Mouse (Mus musculus) heart, embryonic 11.5 days (tissue): ENCODE measurements around the gene Pygm. TPM values are rescaled to one million over a fixed set of nuclear protein-coding genes. Genes with fewer than 3 reads are reported as not detected.

Experiments
- ATAC-seq: fragments of 200-750 bp; cut with Nextera tagmentation; replicated peaks from 2 replicates; pipeline ENCODE4 v1.8.0; 2017; ENCODE audit warnings: moderate library complexity; ENCODE audit not compliant: insufficient number of reproducible peaks, low FRiP score, low TSS enrichment
- H3K27ac ChIP-seq: fragments of 300-500 bp; sonication (generic); 2 replicates; pipeline ENCODE4 v1.5.1; 2014; ENCODE audit warnings: mild to moderate bottlenecking, low read depth, low read length
- H3K27me3 ChIP-seq: fragments of 300-500 bp; sonication (generic); 2 replicates; pipeline ENCODE4 v1.6.1; 2014; ENCODE audit warnings: mild to moderate bottlenecking, low read length, mixed read lengths; ENCODE audit not compliant: control insufficient read depth, insufficient read depth
- H3K36me3 ChIP-seq: fragments of 300-500 bp; sonication (generic); 2 replicates; pipeline ENCODE4 v1.6.1; 2014; ENCODE audit warnings: mild to moderate bottlenecking, low read length, moderate library complexity, mixed read lengths; ENCODE audit not compliant: control insufficient read depth, insufficient read depth
- H3K4me1 ChIP-seq: fragments of 300-500 bp; sonication (generic); 2 replicates; pipeline ENCODE4 v1.6.1; 2014; ENCODE audit warnings: low read length; ENCODE audit not compliant: control insufficient read depth, insufficient read depth
- H3K4me2 ChIP-seq: fragments of 300-500 bp; sonication (generic); 2 replicates; pipeline ENCODE4 v1.6.1; 2014; ENCODE audit warnings: mild to moderate bottlenecking, moderate library complexity
- H3K4me3 ChIP-seq: fragments of 300-500 bp; sonication (generic); 2 replicates; pipeline ENCODE4 v1.5.1; 2014; ENCODE audit warnings: low read depth, low read length
- H3K9ac ChIP-seq: fragments of 300-500 bp; sonication (generic); 2 replicates; pipeline ENCODE4 v1.6.1; 2014; ENCODE audit warnings: mild to moderate bottlenecking, low read depth, low read length, moderate library complexity
- H3K9me3 ChIP-seq: fragments of 300-500 bp; sonication (generic); replicated peaks from 2 replicates; pipeline ENCODE4 v1.6.1; 2016; ENCODE audit warnings: low read length; ENCODE audit not compliant: control insufficient read depth
- WGBS: fragments of 180-500 bp; shearing (Covaris S2); extraction: QIAGEN DNeasy Blood & Tissue Kit; methylation state at CpG from one replicate; pipeline ENCODE4 v1.1.7; 2014; ENCODE audit not compliant: insufficient replicate concordance; 5-methylcytosine and 5-hydroxymethylcytosine counted together
- polyA plus RNA-seq: library from polyadenylated mRNA; unstranded; fragments of >200 nt; fragmentation: Nextera tagmentation; extraction: Ambion mirVana; gene quantifications from 2 replicates; pipeline ENCODE4 v1.2.1, GENCODE M21; 2014

The Pygm gene
- polyA plus RNA-seq, 1 experiment from 2014 or later, result 149 TPM

DNA sequence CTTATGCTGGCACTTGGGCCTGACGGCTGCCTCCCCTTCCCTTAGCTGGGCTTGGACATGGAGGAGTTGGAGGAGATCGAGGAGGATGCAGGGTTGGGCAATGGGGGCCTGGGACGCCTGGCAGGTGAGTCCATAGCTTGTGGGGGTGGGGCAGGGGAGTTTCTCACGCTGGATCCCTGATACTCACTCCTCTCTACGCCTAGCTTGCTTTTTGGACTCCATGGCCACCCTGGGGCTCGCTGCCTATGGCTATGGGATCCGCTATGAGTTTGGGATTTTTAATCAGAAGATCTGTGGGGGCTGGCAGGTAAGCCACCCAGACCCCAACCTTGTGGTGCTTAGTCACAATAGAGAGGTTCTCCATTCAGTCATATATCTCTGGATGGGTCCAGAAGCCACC lies 1.6 kb downstream of the Pygm start:
- Histone ChIP-seq H3K9me3 (no peaks in the 10 kb centered on the region), H3K27me3 (no peaks in the 10 kb centered on the region), H3K36me3 (peaks cover 7% of the 10 kb centered on the region; the same call in 1 of the 2 replicates), H3K27ac (peak overlapping the region; percentile 90), H3K4me2 (peak overlapping the region; percentile 82), H3K4me3 (peak overlapping the region; percentile 48), H3K4me1 (peaks cover 40% of the 10 kb centered on the region), H3K9ac (peak overlapping the region; percentile 71)
- no peak for ATAC-seq
- 72% methylated on average over 7 of the region's 7 CpGs for WGBS

DNA sequence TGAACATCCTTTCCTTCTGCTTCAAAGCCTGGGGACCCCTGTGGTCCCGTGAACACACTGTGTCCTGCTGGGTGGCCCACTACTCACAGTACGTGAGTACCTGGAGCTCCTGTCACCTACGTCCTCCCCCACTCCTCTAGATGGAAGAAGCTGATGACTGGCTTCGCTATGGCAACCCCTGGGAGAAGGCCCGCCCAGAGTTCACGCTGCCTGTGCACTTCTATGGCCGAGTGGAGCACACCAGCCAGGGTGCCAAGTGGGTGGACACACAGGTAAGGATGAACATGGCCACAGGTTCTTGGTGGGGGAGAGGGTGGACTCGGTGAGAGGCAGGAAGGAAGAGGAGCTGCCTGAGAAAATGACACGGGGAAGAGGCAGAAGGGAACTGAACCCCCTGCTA lies 2.0 kb downstream of the Pygm start:
- H3K27me3 ChIP-seq, result no peaks in the 10 kb centered on the region
- peaks cover 40% of the 10 kb centered on the region for H3K4me1 ChIP-seq
- H3K27ac ChIP-seq, result no peak overlapping the region
- ATAC-seq, result no peak
- H3K4me2 ChIP-seq, result peak overlapping the region; percentile 82
- WGBS, result 56% methylated on average over 9 of the region's 9 CpGs
- H3K9ac ChIP-seq, result peak overlapping the region; percentile 4; the same call in 1 of the 2 replicates
- no peaks in the 10 kb centered on the region for H3K9me3 ChIP-seq
- peaks cover 7% of the 10 kb centered on the region; the same call in 1 of the 2 replicates for H3K36me3 ChIP-seq
- peak overlapping the region; percentile 48; the same call in 1 of the 2 replicates for H3K4me3 ChIP-seq

GRCm38 (mm10) chr19:6388006-6388405 lies 3.8 kb downstream of the Pygm start:
- Histone ChIP-seq H3K4me3 (no peak overlapping the region), H3K27me3 (no peaks in the 10 kb centered on the region), H3K27ac (no peak overlapping the region), H3K36me3 (peaks cover 11% of the 10 kb centered on the region), H3K4me2 (no peak overlapping the region), H3K4me1 (peaks cover 30% of the 10 kb centered on the region), H3K9ac (no peak overlapping the region), H3K9me3 (no peaks in the 10 kb centered on the region)
- ATAC-seq, result no peak
- WGBS, result 79% methylated on average over 13 of the region's 13 CpGs

DNA sequence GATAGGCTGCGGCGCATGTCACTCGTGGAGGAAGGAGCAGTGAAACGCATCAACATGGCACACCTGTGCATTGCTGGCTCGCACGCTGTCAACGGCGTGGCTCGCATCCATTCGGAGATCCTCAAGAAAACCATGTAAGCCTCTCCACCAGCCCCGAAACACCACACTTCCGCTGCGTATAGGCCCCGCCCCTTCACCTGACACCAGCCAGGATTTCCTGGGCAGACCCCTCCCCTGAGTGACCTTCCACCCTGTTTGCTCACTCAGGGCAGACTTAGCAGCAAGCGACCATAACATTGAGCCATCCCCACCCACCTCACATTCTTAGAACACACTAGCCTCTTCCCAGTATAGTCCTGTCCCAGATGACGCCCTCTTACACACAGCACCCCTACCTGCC lies 5.6 kb downstream of the Pygm start:
- Histone ChIP-seq H3K4me2 (peak overlapping the region; percentile 56), H3K4me1 (peaks cover 15% of the 10 kb centered on the region), H3K27me3 (no peaks in the 10 kb centered on the region), H3K36me3 (peaks cover 11% of the 10 kb centered on the region), H3K9ac (no peak overlapping the region), H3K9me3 (no peaks in the 10 kb centered on the region), H3K27ac (no peak overlapping the region), H3K4me3 (peak overlapping the region; percentile 13; the same call in 1 of the 2 replicates)
- WGBS, result 13% methylated on average over 16 of the region's 16 CpGs
- ATAC-seq, result 0 out of 2 replicates have a peak, but pooled peaks have one; percentile 15

DNA sequence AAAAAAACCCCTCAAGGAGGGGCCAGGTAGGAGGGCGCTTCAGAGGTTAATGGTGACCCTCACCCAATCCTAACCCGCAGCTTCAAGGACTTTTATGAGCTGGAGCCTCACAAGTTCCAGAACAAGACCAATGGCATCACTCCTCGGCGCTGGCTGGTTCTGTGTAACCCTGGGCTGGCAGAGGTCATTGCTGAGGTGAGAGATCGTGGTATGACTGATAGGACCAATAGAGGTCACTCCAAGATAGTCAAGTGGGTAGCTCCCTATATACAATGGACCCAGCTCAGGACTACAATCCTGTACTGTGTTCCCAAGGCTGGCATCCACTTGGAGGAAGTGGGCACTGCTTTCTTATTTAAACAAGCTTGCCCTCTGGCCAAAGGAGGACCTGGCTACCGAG lies 6.1 kb downstream of the Pygm start:
- Histone ChIP-seq H3K4me3 (no peak overlapping the region), H3K4me2 (no peak overlapping the region), H3K9ac (no peak overlapping the region), H3K9me3 (no peaks in the 10 kb centered on the region), H3K4me1 (peaks cover 15% of the 10 kb centered on the region), H3K27me3 (no peaks in the 10 kb centered on the region), H3K36me3 (peaks cover 11% of the 10 kb centered on the region), H3K27ac (no peak overlapping the region)
- ATAC-seq, result no peak
- WGBS, result 51% methylated on average over 6 of the region's 6 CpGs

DNA sequence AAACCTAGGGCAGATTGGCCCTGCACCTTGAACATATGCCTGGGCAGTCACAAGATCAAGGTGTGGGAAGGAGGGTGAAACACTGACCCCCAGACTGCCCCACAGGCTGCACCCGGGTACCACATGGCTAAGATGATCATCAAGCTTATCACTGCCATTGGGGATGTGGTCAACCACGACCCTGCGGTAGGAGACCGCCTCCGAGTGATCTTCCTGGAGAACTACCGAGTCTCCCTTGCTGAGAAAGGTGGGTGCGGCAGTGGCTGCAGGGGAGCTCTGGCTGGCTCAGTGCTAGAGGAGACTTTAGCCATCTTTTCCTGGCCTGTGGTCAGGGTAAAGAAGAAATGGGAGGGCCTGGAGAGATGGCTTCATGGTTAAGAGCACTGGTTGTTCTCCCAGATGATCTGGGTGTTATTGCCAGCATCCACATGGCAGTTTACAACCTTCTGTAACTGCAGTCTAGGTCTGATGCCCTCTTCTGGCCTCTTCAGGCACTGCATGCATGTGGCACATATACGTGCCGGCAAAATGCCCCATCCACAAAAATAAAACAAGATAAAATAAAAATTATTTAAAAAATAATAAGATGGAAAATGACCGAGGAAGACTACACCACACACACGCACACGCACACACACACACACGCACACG lies 8.7 kb downstream of the Pygm start:
- H3K4me1 ChIP-seq, result peaks cover 6% of the 10 kb centered on the region
- WGBS, result 83% methylated on average over 14 of the region's 14 CpGs
- H3K36me3 ChIP-seq, result peaks cover 11% of the 10 kb centered on the region
- H3K27ac ChIP-seq, result no peak overlapping the region
- H3K9ac ChIP-seq, result no peak overlapping the region
- no peaks in the 10 kb centered on the region for H3K27me3 ChIP-seq
- no peak overlapping the region for H3K4me3 ChIP-seq
- ATAC-seq, result no peak
- no peaks in the 10 kb centered on the region for H3K9me3 ChIP-seq
- H3K4me2 ChIP-seq, result no peak overlapping the region

- Histone ChIP-seq H3K27ac (no peak overlapping the region), H3K36me3 (peaks cover 11% of the 10 kb centered on the region), H3K4me2 (no peak overlapping the region), H3K4me1 (peaks cover 9% of the 10 kb centered on the region), H3K4me3 (no peak overlapping the region), H3K27me3 (no peaks in the 10 kb centered on the region), H3K9me3 (no peaks in the 10 kb centered on the region), H3K9ac (no peak overlapping the region)
- 83% methylated on average over 16 of the region's 16 CpGs for WGBS
- no peak for ATAC-seq
These were observed 9.4 kb downstream of the Pygm start for GRCm38 (mm10) chr19:6393637-6394036.

DNA sequence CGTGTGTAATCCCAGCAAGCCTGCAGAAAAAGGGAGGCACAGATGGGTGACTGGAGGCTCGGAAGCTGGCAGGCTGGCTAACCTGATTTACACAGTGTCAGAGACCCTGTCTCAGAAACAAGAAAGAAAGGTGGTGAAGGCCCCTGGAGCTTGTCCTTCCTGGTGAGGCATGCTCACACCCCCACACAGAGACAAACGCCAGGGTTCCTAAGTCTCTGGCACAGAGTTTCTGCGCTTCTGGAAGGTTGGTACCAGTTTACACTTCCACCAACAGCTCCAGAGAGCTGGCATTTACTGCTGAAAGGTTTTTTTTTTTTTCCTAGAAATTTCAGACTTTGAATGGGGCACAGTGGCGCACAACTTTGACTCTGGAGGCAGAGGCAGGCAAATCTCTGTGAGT lies 12.0 kb downstream of the Pygm start:
- 87% methylated on average over 5 of the region's 5 CpGs for WGBS
- H3K9ac ChIP-seq, result no peak overlapping the region
- ATAC-seq, result no peak
- no peaks in the 10 kb centered on the region for H3K9me3 ChIP-seq
- H3K27ac ChIP-seq, result no peak overlapping the region
- H3K4me1 ChIP-seq, result peaks cover 17% of the 10 kb centered on the region
- H3K27me3 ChIP-seq, result peaks cover 11% of the 10 kb centered on the region
- H3K4me2 ChIP-seq, result no peak overlapping the region
- peaks cover 3% of the 10 kb centered on the region for H3K36me3 ChIP-seq
- H3K4me3 ChIP-seq, result no peak overlapping the region
